In the genomic region with DNA sequence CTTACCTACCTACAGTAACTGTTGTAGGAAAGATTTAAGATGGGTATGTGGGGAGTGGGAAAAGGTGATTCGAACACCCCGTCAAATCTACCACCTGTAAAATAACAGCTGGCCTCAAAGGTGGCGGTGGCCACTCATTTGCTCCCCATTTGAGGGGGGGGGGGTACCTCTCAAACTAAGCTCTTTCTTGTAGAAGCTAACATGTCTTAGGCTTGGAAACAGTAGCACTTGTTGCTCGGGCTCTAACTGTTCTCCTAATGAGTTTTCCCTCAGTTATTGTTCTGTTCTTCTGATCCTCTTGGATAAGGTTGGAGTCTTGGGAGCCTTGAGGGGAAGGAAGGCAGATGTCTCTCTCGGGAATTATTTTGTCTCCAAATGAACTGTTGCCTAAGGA, we compare ENCODE assay signal across 8 mouse cellular contexts. TPM values are rescaled to one million over a fixed set of nuclear protein-coding genes. Genes with fewer than 3 reads are reported as not detected.
DNase-seq lines count a peak whose midpoint lies in the region; ATAC-seq and TF ChIP-seq lines count a peak whose summit lies in the region.

No protein-coding gene starts in this region.

- no peaks in the 10 kb centered on the region for H3K9me3 ChIP-seq in embryonic facial prominence, embryonic 11.5 days (replicated peaks; ENCODE audit: control insufficient read depth, low read length)
- H3K9me3 ChIP-seq in limb, embryonic 12.5 days = no peaks in the 10 kb centered on the region

- no peak for ATAC-seq in embryonic facial prominence, embryonic 11.5 days (replicated peaks; ENCODE audit: insufficient number of reproducible peaks, low FRiP score, low TSS enrichment, low read depth)
- ATAC-seq in limb, embryonic 12.5 days (ENCODE audit: insufficient number of reproducible peaks, insufficient read depth, low FRiP score, low TSS enrichment, low read depth) = no peak

- WGBS in lung, adult 2 months = 2% methylated on average over 5 of the region's 5 CpGs
- 6% methylated on average over 5 of the region's 5 CpGs for WGBS in embryonic facial prominence, embryonic 11.5 days
- 6% methylated on average over 5 of the region's 5 CpGs for WGBS in limb, embryonic 12.5 days

- H3K4me1 ChIP-seq in lung, adult 2 months (ENCODE audit: control insufficient read depth, insufficient read depth, low read length) = peaks cover 6% of the 10 kb centered on the region
- H3K4me1 ChIP-seq in embryonic facial prominence, embryonic 11.5 days (ENCODE audit: control insufficient read depth, insufficient read depth, low read length) = no peaks in the 10 kb centered on the region; the same call in 1 of the 2 replicates
- H3K4me1 ChIP-seq in limb, embryonic 12.5 days (replicated peaks) = peaks cover 10% of the 10 kb centered on the region

- H3K9ac ChIP-seq in embryonic facial prominence, embryonic 11.5 days (replicated peaks; ENCODE audit: low read length) = peak overlapping the region; percentile 60
- peak overlapping the region; percentile 67 for H3K9ac ChIP-seq in limb, embryonic 12.5 days (replicated peaks)

- DNase-seq in lung, adult 2 months = no peak
- no peak for DNase-seq in lung, postnatal 14 days
- DNase-seq in embryonic facial prominence, embryonic 11.5 days (ENCODE audit: low spot score) = peak; percentile 12
- peak; percentile 24 for DNase-seq in retina, postnatal 1 day
- DNase-seq in gastrocnemius, adult 18-20 months (ENCODE audit: low spot score) = no peak
- no peak for DNase-seq in adrenal gland, postnatal 10 days
- no peak for DNase-seq in natural killer cell, adult 2 months (ENCODE audit: low spot score in 2 of 2)

- H3K27ac ChIP-seq in embryonic facial prominence, embryonic 11.5 days (replicated peaks; ENCODE audit: low read depth, low read length) = no peak overlapping the region; the same call in 1 of the 2 replicates
- peak overlapping the region; percentile 88 for H3K27ac ChIP-seq in limb, embryonic 12.5 days

- no peaks in the 10 kb centered on the region; the same call in 1 of the 2 replicates for H3K36me3 ChIP-seq in embryonic facial prominence, embryonic 11.5 days (replicated peaks; ENCODE audit: control insufficient read depth, insufficient read depth, low read depth, low read length)
- peaks cover 47% of the 10 kb centered on the region for H3K36me3 ChIP-seq in limb, embryonic 12.5 days

- TF ChIP-seq CTCF in lung, adult 2 months (IDR thresholded peaks at IDR 0.05; ENCODE audit: insufficient read depth, low read length) = no peak

- no peak for TF ChIP-seq POLR2A in lung, adult 2 months (IDR thresholded peaks at IDR 0.05; ENCODE audit: borderline replicate concordance, extremely low read depth, low read depth, low read length)

- H3K4me3 ChIP-seq in lung, adult 2 months (replicated peaks; ENCODE audit: extremely low read depth, low read depth, low read length) = peak overlapping the region; percentile 49
- peak overlapping the region; percentile 45 for H3K4me3 ChIP-seq in embryonic facial prominence, embryonic 11.5 days (ENCODE audit: low read depth, low read length)
- H3K4me3 ChIP-seq in limb, embryonic 12.5 days (replicated peaks) = peak overlapping the region; percentile 52

- peak overlapping the region; percentile 61 for H3K4me2 ChIP-seq in embryonic facial prominence, embryonic 11.5 days (ENCODE audit: low read depth, low read length)
- H3K4me2 ChIP-seq in limb, embryonic 12.5 days = peak overlapping the region; percentile 80

- no peaks in the 10 kb centered on the region for H3K27me3 ChIP-seq in embryonic facial prominence, embryonic 11.5 days (ENCODE audit: control insufficient read depth, insufficient read depth, low read length)
- no peaks in the 10 kb centered on the region for H3K27me3 ChIP-seq in limb, embryonic 12.5 days

RNA-seq across cellular contexts. Expression of gene Cntrl, which starts 23.4 kb away (rescaled TPM):
- 10.3 and 14.9 TPM in 2 replicates for polyA plus RNA-seq in lung, adult 2 months (2012; rRNA removed)
- 31.3 and 32.7 TPM in 2 replicates for polyA plus RNA-seq in embryonic facial prominence, embryonic 11.5 days (2014; fragmentation: Nextera tagmentation; extraction: Ambion mirVana)
- polyA plus RNA-seq in limb, embryonic 12.5 days (2016; fragmentation: Nextera tagmentation; extraction: Ambion mirVana) = 32.0 and 34.5 TPM in 2 replicates
- 1 to 10 TPM; 4.3 to 5.4 TPM for total RNA-seq in gastrocnemius, adult 18-20 months (2021)
- 10 to 100 TPM; 12.6 to 22.7 TPM for total RNA-seq in adrenal gland, postnatal 10 days (2021)

RNA-seq across cellular contexts. Expression of gene AI182371, which starts 31.3 kb away (rescaled TPM):
- polyA plus RNA-seq in lung, adult 2 months (2012; rRNA removed) = 0.80 and 1.3 TPM in 2 replicates
- polyA plus RNA-seq in embryonic facial prominence, embryonic 11.5 days (2014; fragmentation: Nextera tagmentation; extraction: Ambion mirVana) = 0.13 TPM in 1 of 2 replicates, not detected in the other
- 0.14 and 0.20 TPM in 2 replicates for polyA plus RNA-seq in limb, embryonic 12.5 days (2016; fragmentation: Nextera tagmentation; extraction: Ambion mirVana)
- total RNA-seq in gastrocnemius, adult 18-20 months (2021) = not detected
- total RNA-seq in adrenal gland, postnatal 10 days (2021) = 10 to 100 TPM; 18.0 to 41.6 TPM

Comparison
In these comparisons a context has a peak if more than half of its experiments do, and no peak if none do; other contexts are left out.
1. DNase-seq: peak in embryonic facial prominence, embryonic 11.5 days (single experiment) and retina, postnatal 1 day (single experiment); none in lung, adult 2 months (single experiment), lung, postnatal 14 days (single experiment), gastrocnemius, adult 18-20 months (single experiment), adrenal gland, postnatal 10 days (single experiment) and natural killer cell, adult 2 months (0 of 2).
2. Peak in every context shown above with its lines, with median percentiles within 50 percentile points of each other: H3K4me3 ChIP-seq.